Mouse (Mus musculus): Measurements from ENCODE around the gene Tbc1d2b.

DNA sequence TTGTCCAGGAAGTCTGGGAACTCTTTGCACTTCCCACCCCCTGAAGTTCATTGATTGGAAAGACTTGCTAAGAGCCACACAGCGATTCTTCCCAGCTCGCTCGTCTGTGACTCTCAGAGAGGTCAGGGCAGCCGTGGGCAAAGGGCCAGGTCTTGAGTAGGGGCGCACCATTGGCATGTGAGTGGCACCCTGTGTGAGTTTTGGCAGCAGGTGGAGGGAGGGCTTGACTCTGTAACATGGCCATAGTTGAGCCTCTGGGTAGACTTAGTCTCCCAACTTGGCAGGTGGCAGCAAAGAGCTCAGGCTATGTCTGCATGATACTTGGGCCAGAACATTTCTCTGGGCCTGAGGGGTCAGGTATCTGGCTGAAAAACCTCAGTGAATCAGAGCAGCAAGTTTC is 104.0 kb downstream of the Tbc1d2b start:
- TF ChIP-seq CTCF (IDR thresholded peaks at IDR 0.05; ENCODE audit: low read depth, low read length) (no peak), TAL1 (conservative IDR thresholded peaks at IDR 0.05; ENCODE audit: low read depth, low read length) (no peak), GATA2 (IDR thresholded peaks at IDR 0.05; ENCODE audit: borderline replicate concordance, low read depth, low read length) (no peak), GATA1 (IDR thresholded peaks at IDR 0.05; ENCODE audit: borderline replicate concordance, low read length) (no peak)

Measured in G1E (cell line).